Mouse (Mus musculus): Measurements from ENCODE around the gene Bbs12. TPM values are rescaled to one million over a fixed set of nuclear protein-coding genes. Genes with fewer than 3 reads are reported as not detected.

Bbs12 gene
- polyA plus RNA-seq, 1 experiment from 2014 or later, result 5.1 TPM

- Histone ChIP-seq H3K27me3 (replicated peaks; ENCODE audit: control insufficient read depth, insufficient read depth, low read length) (no peaks in the 10 kb centered on the region), H3K4me3 (ENCODE audit: low read length) (no peak overlapping the region), H3K9ac (ENCODE audit: low read depth, low read length) (no peak overlapping the region), H3K4me2 (ENCODE audit: low read length) (no peak overlapping the region), H3K36me3 (ENCODE audit: control insufficient read depth, insufficient read depth, low read length) (no peaks in the 10 kb centered on the region), H3K4me1 (ENCODE audit: control insufficient read depth, insufficient read depth, low read depth, low read length) (no peaks in the 10 kb centered on the region), H3K9me3 (ENCODE audit: control insufficient read depth, low read length) (peaks cover 2% of the 10 kb centered on the region; the same call in 1 of the 2 replicates), H3K27ac (ENCODE audit: low read depth, low read length) (no peak overlapping the region)
- ATAC-seq, result no peak
- 70% methylated on average over 5 of the region's 5 CpGs for WGBS
Measured at GRCm38 (mm10) chr3:37341110-37341509, 28.8 kb downstream of the Bbs12 start.

GRCm38 (mm10) chr3:37342811-37343210 lies 30.5 kb downstream of the Bbs12 start:
- H3K27ac ChIP-seq (ENCODE audit: low read depth, low read length), result no peak overlapping the region
- H3K4me1 ChIP-seq (ENCODE audit: control insufficient read depth, insufficient read depth, low read depth, low read length), result no peaks in the 10 kb centered on the region
- no peaks in the 10 kb centered on the region for H3K36me3 ChIP-seq (ENCODE audit: control insufficient read depth, insufficient read depth, low read length)
- H3K4me3 ChIP-seq (ENCODE audit: low read length), result no peak overlapping the region
- WGBS, result 69% methylated on average over 5 of the region's 5 CpGs
- H3K9me3 ChIP-seq (ENCODE audit: control insufficient read depth, low read length), result peaks cover 2% of the 10 kb centered on the region; the same call in 1 of the 2 replicates
- peaks cover 4% of the 10 kb centered on the region; the same call in 1 of the 2 replicates for H3K27me3 ChIP-seq (replicated peaks; ENCODE audit: control insufficient read depth, insufficient read depth, low read length)
- ATAC-seq, result no peak
- H3K4me2 ChIP-seq (ENCODE audit: low read length), result no peak overlapping the region
- no peak overlapping the region for H3K9ac ChIP-seq (ENCODE audit: low read depth, low read length)

DNA sequence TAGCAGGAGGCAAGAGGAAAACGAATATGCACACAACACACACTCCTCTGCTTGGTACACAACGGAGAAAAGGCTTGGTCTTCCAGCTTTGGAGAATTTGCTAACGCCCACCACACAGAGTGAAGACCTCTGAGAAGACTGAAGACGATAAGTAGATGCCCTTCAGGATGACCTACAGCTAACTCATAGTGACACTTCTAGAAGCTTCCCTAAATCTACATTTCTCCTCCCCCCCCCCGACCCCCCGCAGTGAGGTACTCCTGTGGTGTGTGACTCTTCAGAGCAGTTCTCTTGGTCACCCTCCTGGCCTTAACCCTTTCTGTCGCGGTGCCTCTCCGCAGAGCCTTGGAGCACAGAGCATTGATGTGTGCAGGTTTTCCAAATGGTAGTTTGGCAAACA lies 35.3 kb downstream of the Bbs12 start:
- Histone ChIP-seq H3K4me2 (ENCODE audit: low read length) (peak overlapping the region; percentile 100), H3K27me3 (replicated peaks; ENCODE audit: control insufficient read depth, insufficient read depth, low read length) (peaks cover 12% of the 10 kb centered on the region), H3K9me3 (ENCODE audit: control insufficient read depth, low read length) (no peaks in the 10 kb centered on the region), H3K4me3 (ENCODE audit: low read length) (no peak overlapping the region), H3K4me1 (ENCODE audit: control insufficient read depth, insufficient read depth, low read depth, low read length) (peaks cover 10% of the 10 kb centered on the region), H3K27ac (ENCODE audit: low read depth, low read length) (no peak overlapping the region), H3K9ac (ENCODE audit: low read depth, low read length) (no peak overlapping the region), H3K36me3 (ENCODE audit: control insufficient read depth, insufficient read depth, low read length) (no peaks in the 10 kb centered on the region)
- 33% methylated on average over 9 of the region's 9 CpGs for WGBS
- peak; percentile 17; the same call in 1 of the 2 replicates for ATAC-seq

- no peaks in the 10 kb centered on the region for H3K9me3 ChIP-seq (ENCODE audit: control insufficient read depth, low read length)
Measured at GRCm38 (mm10) chr3:37348221-37349165, 36.1 kb downstream of the Bbs12 start, which contains the start of gene Fgf2. Fgf2 (plus strand) TSS chr3:37348346.

GRCm38 (mm10) chr3:37349166-37349548 lies 36.8 kb downstream of the Bbs12 start:
- WGBS, result 11% methylated on average over 8 of the region's 8 CpGs
- peak overlapping the region; percentile 75 for H3K9ac ChIP-seq (ENCODE audit: low read depth, low read length)
- no peak overlapping the region for H3K27ac ChIP-seq (ENCODE audit: low read depth, low read length)
- H3K36me3 ChIP-seq (ENCODE audit: control insufficient read depth, insufficient read depth, low read length), result no peaks in the 10 kb centered on the region
- H3K4me2 ChIP-seq (ENCODE audit: low read length), result peak overlapping the region; percentile 100
- no peaks in the 10 kb centered on the region for H3K9me3 ChIP-seq (ENCODE audit: control insufficient read depth, low read length)
- peaks cover 10% of the 10 kb centered on the region for H3K4me1 ChIP-seq (ENCODE audit: control insufficient read depth, insufficient read depth, low read depth, low read length)
- peaks cover 12% of the 10 kb centered on the region for H3K27me3 ChIP-seq (replicated peaks; ENCODE audit: control insufficient read depth, insufficient read depth, low read length)
- H3K4me3 ChIP-seq (ENCODE audit: low read length), result peak overlapping the region; percentile 74
- ATAC-seq, result 0 out of 2 replicates have a peak, but pooled peaks have one; percentile 21

More at GRCm38 (mm10) chr3:37348221-37349165, 36.1 kb downstream of the Bbs12 start, which contains the start of gene Fgf2:
- WGBS, result under 1% methylated on average over 61 of the region's 75 CpGs
- peak within 1 kb of the TSS; percentile 74 for H3K4me3 ChIP-seq (ENCODE audit: low read length)
- H3K4me2 ChIP-seq (ENCODE audit: low read length), result peak within 1 kb of the TSS; percentile 100
- ATAC-seq, result peak; percentile 86
- peaks cover 10% of the 10 kb centered on the region for H3K4me1 ChIP-seq (ENCODE audit: control insufficient read depth, insufficient read depth, low read depth, low read length)
- H3K27me3 ChIP-seq (replicated peaks; ENCODE audit: control insufficient read depth, insufficient read depth, low read length), result peaks cover 12% of the 10 kb centered on the region
- no peak within 1 kb of the TSS for H3K27ac ChIP-seq (ENCODE audit: low read depth, low read length)
- no peaks in the 10 kb centered on the region for H3K36me3 ChIP-seq (ENCODE audit: control insufficient read depth, insufficient read depth, low read length)
- peak within 1 kb of the TSS; percentile 75 for H3K9ac ChIP-seq (ENCODE audit: low read depth, low read length)

GRCm38 (mm10) chr3:37350386-37350785 lies 38.0 kb downstream of the Bbs12 start:
- WGBS, result 55% methylated on average over 7 of the region's 7 CpGs
- Histone ChIP-seq H3K4me3 (ENCODE audit: low read length) (no peak overlapping the region), H3K4me1 (ENCODE audit: control insufficient read depth, insufficient read depth, low read depth, low read length) (peaks cover 10% of the 10 kb centered on the region), H3K9me3 (ENCODE audit: control insufficient read depth, low read length) (no peaks in the 10 kb centered on the region), H3K27me3 (replicated peaks; ENCODE audit: control insufficient read depth, insufficient read depth, low read length) (peaks cover 12% of the 10 kb centered on the region), H3K9ac (ENCODE audit: low read depth, low read length) (no peak overlapping the region), H3K4me2 (ENCODE audit: low read length) (no peak overlapping the region), H3K27ac (ENCODE audit: low read depth, low read length) (no peak overlapping the region), H3K36me3 (ENCODE audit: control insufficient read depth, insufficient read depth, low read length) (no peaks in the 10 kb centered on the region)
- ATAC-seq, result no peak

GRCm38 (mm10) chr3:37353951-37354481 lies 41.7 kb downstream of the Bbs12 start:
- H3K36me3 ChIP-seq (ENCODE audit: control insufficient read depth, insufficient read depth, low read length), result no peaks in the 10 kb centered on the region
- no peak for ATAC-seq
- H3K4me2 ChIP-seq (ENCODE audit: low read length), result no peak overlapping the region
- 85% methylated on average over 10 of the region's 10 CpGs for WGBS
- H3K27me3 ChIP-seq (replicated peaks; ENCODE audit: control insufficient read depth, insufficient read depth, low read length), result peaks cover 5% of the 10 kb centered on the region
- H3K27ac ChIP-seq (ENCODE audit: low read depth, low read length), result no peak overlapping the region
- H3K9me3 ChIP-seq (ENCODE audit: control insufficient read depth, low read length), result no peaks in the 10 kb centered on the region
- no peak overlapping the region for H3K4me3 ChIP-seq (ENCODE audit: low read length)
- H3K4me1 ChIP-seq (ENCODE audit: control insufficient read depth, insufficient read depth, low read depth, low read length), result peaks cover 2% of the 10 kb centered on the region
- H3K9ac ChIP-seq (ENCODE audit: low read depth, low read length), result no peak overlapping the region

GRCm38 (mm10) chr3:37354737-37355136 lies 42.4 kb downstream of the Bbs12 start:
- Histone ChIP-seq H3K27ac (ENCODE audit: low read depth, low read length) (no peak overlapping the region), H3K4me2 (ENCODE audit: low read length) (no peak overlapping the region), H3K27me3 (replicated peaks; ENCODE audit: control insufficient read depth, insufficient read depth, low read length) (no peaks in the 10 kb centered on the region), H3K9me3 (ENCODE audit: control insufficient read depth, low read length) (no peaks in the 10 kb centered on the region), H3K36me3 (ENCODE audit: control insufficient read depth, insufficient read depth, low read length) (no peaks in the 10 kb centered on the region), H3K4me1 (ENCODE audit: control insufficient read depth, insufficient read depth, low read depth, low read length) (no peaks in the 10 kb centered on the region), H3K4me3 (ENCODE audit: low read length) (no peak overlapping the region), H3K9ac (ENCODE audit: low read depth, low read length) (no peak overlapping the region)
- WGBS, result 59% methylated on average over 1 of the region's 1 CpGs
- no peak for ATAC-seq

DNA sequence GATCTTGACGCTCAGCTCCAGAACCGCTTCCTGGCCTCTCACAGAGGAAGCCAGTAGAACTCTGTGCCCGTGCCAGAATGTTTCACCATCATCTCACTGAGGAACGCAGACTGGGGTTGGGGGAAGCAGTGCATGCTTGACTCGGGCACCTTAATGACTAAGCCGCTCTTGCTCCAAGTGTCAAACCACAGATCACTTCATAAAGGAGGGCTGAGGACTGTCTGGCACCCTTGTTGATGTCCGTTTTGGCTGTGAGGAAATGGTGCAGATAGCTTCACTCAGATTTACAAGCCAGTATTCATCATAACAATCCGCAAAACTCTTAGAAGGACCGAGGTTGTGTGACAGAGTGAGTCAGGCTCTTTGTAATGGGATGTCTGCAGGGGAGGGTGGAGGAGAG lies 48.4 kb downstream of the Bbs12 start:
- Histone ChIP-seq H3K36me3 (ENCODE audit: control insufficient read depth, insufficient read depth, low read length) (no peaks in the 10 kb centered on the region), H3K4me1 (ENCODE audit: control insufficient read depth, insufficient read depth, low read depth, low read length) (no peaks in the 10 kb centered on the region)
- ATAC-seq, result no peak

More for the DNA sequence above, 48.4 kb downstream of the Bbs12 start:
- Histone ChIP-seq H3K27ac (ENCODE audit: low read depth, low read length) (no peak overlapping the region), H3K9ac (ENCODE audit: low read depth, low read length) (no peak overlapping the region), H3K9me3 (ENCODE audit: control insufficient read depth, low read length) (no peaks in the 10 kb centered on the region), H3K4me3 (ENCODE audit: low read length) (no peak overlapping the region), H3K4me2 (ENCODE audit: low read length) (no peak overlapping the region), H3K27me3 (replicated peaks; ENCODE audit: control insufficient read depth, insufficient read depth, low read length) (no peaks in the 10 kb centered on the region)
- 85% methylated on average over 9 of the region's 9 CpGs for WGBS
